Mouse (Mus musculus): Measurements from ENCODE around the gene Zdhhc19.
"Not testable (repeated sequence)": the region's sequence is repeated elsewhere in the genome, so short reads cannot be mapped to it uniquely, and the experiment has no call there.

Zdhhc19 gene

GRCm38 (mm10) chr16:32487234-32488111, 8.6 kb upstream of the Zdhhc19 start, which contains the start of gene Slc51a:
Gene Slc51a, minus strand, starts transcription at chr16:32487879.
- no peak for DNase-seq

GRCm38 (mm10) chr16:32488939-32489338, 7.1 kb upstream of the Zdhhc19 start:
- no peak for DNase-seq

GRCm38 (mm10) chr16:32494371-32494770, 1.7 kb upstream of the Zdhhc19 start:
- DNase-seq: not testable (repeated sequence)

GRCm38 (mm10) chr16:32498996-32499395, 2.9 kb downstream of the Zdhhc19 start:
- DNase-seq: peak; percentile 12

- peak; percentile 86 for DNase-seq
These were observed 3.5 kb downstream of the Zdhhc19 start for GRCm38 (mm10) chr16:32499430-32500037.

GRCm38 (mm10) chr16:32501459-32501858, 5.4 kb downstream of the Zdhhc19 start:
- no peak for DNase-seq

GRCm38 (mm10) chr16:32502621-32503335, 6.7 kb downstream of the Zdhhc19 start:
- no peak for DNase-seq

- DNase-seq: no peak
These were observed 7.6 kb downstream of the Zdhhc19 start for GRCm38 (mm10) chr16:32503633-32504032.

GRCm38 (mm10) chr16:32506298-32506697, 10.2 kb downstream of the Zdhhc19 start:
- no peak for DNase-seq

- DNase-seq: no peak
These were observed 10.8 kb downstream of the Zdhhc19 start for GRCm38 (mm10) chr16:32506868-32507267.

GRCm38 (mm10) chr16:32507407-32507806, 11.3 kb downstream of the Zdhhc19 start:
- DNase-seq: peak; percentile 22

GRCm38 (mm10) chr16:32508035-32508434, 12.0 kb downstream of the Zdhhc19 start:
- DNase-seq: no peak

GRCm38 (mm10) chr16:32508506-32509065, 12.5 kb downstream of the Zdhhc19 start:
- no peak for DNase-seq

- no peak for DNase-seq
These were observed 13.2 kb downstream of the Zdhhc19 start for GRCm38 (mm10) chr16:32509066-32509942.

- no peak for DNase-seq
These were observed 14.6 kb downstream of the Zdhhc19 start for GRCm38 (mm10) chr16:32510399-32511337.

GRCm38 (mm10) chr16:32511338-32511734, 15.3 kb downstream of the Zdhhc19 start:
- DNase-seq: no peak

GRCm38 (mm10) chr16:32511827-32512490, 15.9 kb downstream of the Zdhhc19 start:
- DNase-seq: no peak

GRCm38 (mm10) chr16:32512921-32513320, 16.9 kb downstream of the Zdhhc19 start:
- no peak for DNase-seq

GRCm38 (mm10) chr16:32513401-32513800, 17.3 kb downstream of the Zdhhc19 start:
- no peak for DNase-seq

GRCm38 (mm10) chr16:32513948-32514347, 17.9 kb downstream of the Zdhhc19 start:
- no peak for DNase-seq

Data from cerebellum, adult 9-11 months (tissue).